Mouse (Mus musculus): ENCODE data around the gene Map3k13. TPM values are rescaled to one million over a fixed set of nuclear protein-coding genes. Genes with fewer than 3 reads are reported as not detected.

Map3k13 gene
- polyA plus RNA-seq, 1 experiment from 2014 or later = 4.7 TPM

DNA sequence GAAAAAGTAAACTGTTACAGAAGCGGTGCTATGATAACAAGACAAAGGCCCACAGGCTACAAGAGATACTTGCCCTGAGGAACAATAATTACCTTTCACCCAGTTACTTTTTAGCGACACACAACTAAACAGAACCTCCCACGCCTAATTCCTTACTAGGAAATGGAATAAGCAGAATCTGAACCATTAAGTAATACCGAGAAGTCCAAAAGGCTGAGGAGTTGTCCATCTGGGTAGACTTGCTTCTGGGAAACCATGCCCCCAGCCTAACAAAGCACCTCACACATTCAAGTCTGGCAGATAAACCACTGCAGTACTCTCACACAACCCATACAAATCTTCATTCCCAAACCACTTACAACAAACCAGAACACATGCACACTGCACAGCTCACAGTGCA, 15.0 kb upstream of the Map3k13 start:
- no peaks in the 10 kb centered on the region for H3K27me3 ChIP-seq (replicated peaks; ENCODE audit: control insufficient read depth, insufficient read depth, low read length)
- WGBS = 66% methylated on average over 4 of the region's 4 CpGs
- H3K4me2 ChIP-seq (replicated peaks; ENCODE audit: low read depth) = no peak overlapping the region
- peaks cover 12% of the 10 kb centered on the region; the same call in 1 of the 2 replicates for H3K36me3 ChIP-seq (ENCODE audit: control insufficient read depth, insufficient read depth)
- H3K4me3 ChIP-seq (ENCODE audit: low read depth, low read length) = no peak overlapping the region
- H3K9me3 ChIP-seq (ENCODE audit: control insufficient read depth) = no peaks in the 10 kb centered on the region
- no peak for TF ChIP-seq CTCF (IDR thresholded peaks at IDR 0.05; ENCODE audit: low read depth)
- H3K4me1 ChIP-seq (replicated peaks; ENCODE audit: control insufficient read depth, insufficient read depth, low read length) = 0 out of 2 replicates have a peak, but pooled peaks cover 3% of the 10 kb centered on the region
- H3K27ac ChIP-seq (ENCODE audit: low read depth, low read length) = no peak overlapping the region
- no peak overlapping the region for H3K9ac ChIP-seq (ENCODE audit: low read depth, low read length)
- ATAC-seq = no peak

DNA sequence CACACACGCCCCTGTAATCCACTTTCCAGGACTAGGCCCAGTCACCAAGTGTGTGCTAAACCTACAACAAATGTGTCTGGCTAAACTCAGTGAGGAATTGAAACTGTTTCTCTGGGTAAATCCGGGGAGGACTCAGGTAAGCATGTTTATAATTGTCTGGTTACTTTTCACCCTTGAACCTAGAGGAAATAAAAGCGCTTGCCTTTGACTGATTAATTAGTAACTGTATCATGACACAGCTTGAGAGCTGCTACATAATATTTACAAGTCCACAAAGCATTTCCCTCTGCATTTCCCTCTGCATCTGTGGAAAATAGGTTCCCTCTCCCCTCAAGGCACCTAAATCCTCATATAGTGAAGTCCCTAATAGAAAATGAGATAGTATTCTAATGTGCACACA, 12.9 kb upstream of the Map3k13 start:
- H3K9me3 ChIP-seq (ENCODE audit: control insufficient read depth) = no peaks in the 10 kb centered on the region
- 29% methylated on average over 3 of the region's 3 CpGs for WGBS
- no peak overlapping the region for H3K9ac ChIP-seq (ENCODE audit: low read depth, low read length)
- peak; percentile 52 for ATAC-seq
- no peak overlapping the region for H3K4me3 ChIP-seq (ENCODE audit: low read depth, low read length)
- no peaks in the 10 kb centered on the region for H3K27me3 ChIP-seq (replicated peaks; ENCODE audit: control insufficient read depth, insufficient read depth, low read length)
- H3K4me2 ChIP-seq (replicated peaks; ENCODE audit: low read depth) = no peak overlapping the region
- 0 out of 2 replicates have a peak, but pooled peaks cover 3% of the 10 kb centered on the region for H3K4me1 ChIP-seq (replicated peaks; ENCODE audit: control insufficient read depth, insufficient read depth, low read length)
- peak overlapping the region; percentile 15; the same call in 1 of the 2 replicates for H3K27ac ChIP-seq (ENCODE audit: low read depth, low read length)
- H3K36me3 ChIP-seq (ENCODE audit: control insufficient read depth, insufficient read depth) = peaks cover 6% of the 10 kb centered on the region; the same call in 1 of the 2 replicates
- TF ChIP-seq CTCF (IDR thresholded peaks at IDR 0.05; ENCODE audit: low read depth) = no peak

DNA sequence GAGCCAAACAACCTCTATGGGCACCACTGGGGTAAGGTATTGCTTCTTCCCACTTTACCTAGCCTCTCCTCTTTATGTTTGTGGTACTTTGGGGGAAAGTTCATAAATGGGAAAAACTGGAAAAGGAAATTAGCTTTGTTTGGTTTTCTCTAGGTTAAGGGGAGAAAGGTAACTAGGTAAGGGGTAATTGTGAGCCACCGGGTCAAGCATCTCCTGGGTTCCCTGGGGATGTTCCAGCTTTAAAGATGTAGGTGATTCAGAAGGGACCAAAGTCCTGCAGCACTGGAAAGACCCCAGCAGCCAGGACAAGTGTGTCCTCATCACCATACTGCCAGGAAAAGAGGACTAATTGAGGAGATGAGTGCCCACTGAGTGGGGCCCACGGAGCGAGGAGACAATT, 12.3 kb upstream of the Map3k13 start:
- Histone ChIP-seq H3K4me1 (replicated peaks; ENCODE audit: control insufficient read depth, insufficient read depth, low read length) (0 out of 2 replicates have a peak, but pooled peaks cover 3% of the 10 kb centered on the region), H3K36me3 (ENCODE audit: control insufficient read depth, insufficient read depth) (peaks cover 6% of the 10 kb centered on the region; the same call in 1 of the 2 replicates), H3K27me3 (replicated peaks; ENCODE audit: control insufficient read depth, insufficient read depth, low read length) (no peaks in the 10 kb centered on the region), H3K9ac (ENCODE audit: low read depth, low read length) (no peak overlapping the region), H3K4me3 (ENCODE audit: low read depth, low read length) (no peak overlapping the region), H3K4me2 (replicated peaks; ENCODE audit: low read depth) (no peak overlapping the region), H3K9me3 (ENCODE audit: control insufficient read depth) (no peaks in the 10 kb centered on the region), H3K27ac (ENCODE audit: low read depth, low read length) (peak overlapping the region; percentile 15; the same call in 1 of the 2 replicates)
- ATAC-seq = no peak
- 82% methylated on average over 3 of the region's 3 CpGs for WGBS
- no peak for TF ChIP-seq CTCF (IDR thresholded peaks at IDR 0.05; ENCODE audit: low read depth)

DNA sequence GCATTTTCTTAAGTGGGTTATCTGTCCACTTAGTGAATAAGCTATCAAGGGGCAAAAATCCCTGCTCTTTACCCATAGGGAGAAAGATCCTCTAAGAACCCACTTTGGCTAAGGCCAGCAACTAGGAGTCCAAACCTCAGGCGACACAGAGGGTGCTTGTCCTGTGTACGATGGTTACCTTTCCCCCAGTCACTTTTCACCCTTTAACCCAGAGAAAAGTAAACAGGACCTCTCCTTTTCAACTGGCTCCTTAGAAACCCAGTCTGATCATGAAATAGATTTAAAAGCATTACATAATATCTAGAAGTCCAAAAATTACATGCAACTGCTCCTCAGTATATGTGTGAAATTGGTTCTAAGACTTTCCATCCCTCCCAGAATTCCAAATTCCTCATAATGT, 11.3 kb upstream of the Map3k13 start:
- no peak overlapping the region for H3K9ac ChIP-seq (ENCODE audit: low read depth, low read length)
- no peak overlapping the region for H3K4me3 ChIP-seq (ENCODE audit: low read depth, low read length)
- no peak for TF ChIP-seq CTCF (IDR thresholded peaks at IDR 0.05; ENCODE audit: low read depth)
- H3K4me2 ChIP-seq (replicated peaks; ENCODE audit: low read depth) = no peak overlapping the region
- no peaks in the 10 kb centered on the region for H3K9me3 ChIP-seq (ENCODE audit: control insufficient read depth)
- ATAC-seq = no peak
- 35% methylated on average over 2 of the region's 2 CpGs for WGBS
- no peak overlapping the region for H3K27ac ChIP-seq (ENCODE audit: low read depth, low read length)
- no peaks in the 10 kb centered on the region for H3K36me3 ChIP-seq (ENCODE audit: control insufficient read depth, insufficient read depth)
- 0 out of 2 replicates have a peak, but pooled peaks cover 3% of the 10 kb centered on the region for H3K4me1 ChIP-seq (replicated peaks; ENCODE audit: control insufficient read depth, insufficient read depth, low read length)
- H3K27me3 ChIP-seq (replicated peaks; ENCODE audit: control insufficient read depth, insufficient read depth, low read length) = no peaks in the 10 kb centered on the region

DNA sequence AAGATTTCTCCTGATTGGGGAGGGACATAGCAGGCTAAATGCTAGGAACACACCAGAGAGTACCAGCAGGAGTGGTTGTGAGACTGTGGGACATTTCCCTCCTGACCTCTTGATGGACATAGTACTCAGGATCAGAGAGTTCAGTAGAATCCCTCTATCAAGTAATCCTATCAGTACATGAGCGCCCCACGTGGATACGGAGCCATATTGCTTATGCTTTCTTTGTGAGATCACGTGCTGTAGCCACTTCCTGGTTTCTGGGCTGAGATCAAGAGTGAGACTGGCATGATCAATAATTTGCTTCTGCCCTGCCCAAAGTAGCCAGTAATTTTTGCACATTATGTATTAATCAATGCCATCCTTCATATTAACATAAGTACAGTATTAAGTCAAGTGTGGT, 9.1 kb upstream of the Map3k13 start:
- Histone ChIP-seq H3K4me2 (replicated peaks; ENCODE audit: low read depth) (no peak overlapping the region), H3K4me3 (ENCODE audit: low read depth, low read length) (no peak overlapping the region), H3K27ac (ENCODE audit: low read depth, low read length) (no peak overlapping the region), H3K4me1 (replicated peaks; ENCODE audit: control insufficient read depth, insufficient read depth, low read length) (0 out of 2 replicates have a peak, but pooled peaks cover 7% of the 10 kb centered on the region), H3K9ac (ENCODE audit: low read depth, low read length) (no peak overlapping the region), H3K27me3 (replicated peaks; ENCODE audit: control insufficient read depth, insufficient read depth, low read length) (no peaks in the 10 kb centered on the region), H3K36me3 (ENCODE audit: control insufficient read depth, insufficient read depth) (no peaks in the 10 kb centered on the region), H3K9me3 (ENCODE audit: control insufficient read depth) (no peaks in the 10 kb centered on the region)
- ATAC-seq = no peak
- peak; percentile 35; the same call in 1 of the 2 replicates for TF ChIP-seq CTCF (IDR thresholded peaks at IDR 0.05; ENCODE audit: low read depth)
- WGBS = 55% methylated on average over 4 of the region's 4 CpGs

DNA sequence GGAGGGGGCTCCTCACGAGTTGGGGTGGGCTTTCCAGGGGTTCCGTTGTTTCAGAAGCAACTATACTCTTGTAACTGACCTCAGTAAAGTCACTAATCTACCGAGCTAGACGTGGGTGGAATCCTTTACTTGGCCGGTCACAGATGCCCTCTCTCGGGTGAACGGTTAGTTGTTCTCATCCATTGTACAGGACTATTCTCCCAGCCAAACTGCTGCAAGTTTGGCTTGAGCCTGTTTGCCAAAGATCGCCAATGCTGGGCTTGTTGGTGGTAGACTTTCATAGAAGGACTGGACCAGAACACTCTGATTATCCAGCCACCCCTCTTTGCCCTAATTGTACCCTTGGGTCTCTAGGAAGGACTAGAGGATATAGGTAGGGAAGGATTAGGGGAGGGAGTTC, 7.8 kb upstream of the Map3k13 start:
- 0 out of 2 replicates have a peak, but pooled peaks cover 7% of the 10 kb centered on the region for H3K4me1 ChIP-seq (replicated peaks; ENCODE audit: control insufficient read depth, insufficient read depth, low read length)
- 90% methylated on average over 8 of the region's 8 CpGs for WGBS
- peak overlapping the region; percentile 71 for H3K4me2 ChIP-seq (replicated peaks; ENCODE audit: low read depth)
- no peaks in the 10 kb centered on the region for H3K36me3 ChIP-seq (ENCODE audit: control insufficient read depth, insufficient read depth)
- H3K9me3 ChIP-seq (ENCODE audit: control insufficient read depth) = no peaks in the 10 kb centered on the region
- no peak for TF ChIP-seq CTCF (IDR thresholded peaks at IDR 0.05; ENCODE audit: low read depth)
- no peak overlapping the region for H3K27ac ChIP-seq (ENCODE audit: low read depth, low read length)
- no peaks in the 10 kb centered on the region for H3K27me3 ChIP-seq (replicated peaks; ENCODE audit: control insufficient read depth, insufficient read depth, low read length)
- H3K9ac ChIP-seq (ENCODE audit: low read depth, low read length) = no peak overlapping the region
- H3K4me3 ChIP-seq (ENCODE audit: low read depth, low read length) = no peak overlapping the region
- ATAC-seq = no peak
